Mouse (Mus musculus) liver, embryonic 12.5 days (tissue): ENCODE data around the gene Tmem30a. TPM values are rescaled to one million over a fixed set of nuclear protein-coding genes. Genes with fewer than 3 reads are reported as not detected.

Experiments used
- ATAC-seq: fragments of 200-750 bp; cut with Nextera tagmentation; 2 replicates; pipeline ENCODE4 v1.8.0; 2017; ENCODE audit warnings: moderate number of reproducible peaks, mild to moderate bottlenecking, moderate library complexity
- H3K27ac ChIP-seq: fragments of 300-500 bp; sonication (generic); 2 replicates; pipeline ENCODE4 v1.5.1; 2016; ENCODE audit warnings: mild to moderate bottlenecking
- H3K27me3 ChIP-seq: fragments of 300-500 bp; sonication (generic); replicated peaks from 2 replicates; pipeline ENCODE4 v1.6.1; 2016; ENCODE audit warnings: mild to moderate bottlenecking, moderate library complexity
- H3K36me3 ChIP-seq: fragments of 300-500 bp; sonication (generic); 2 replicates; pipeline ENCODE4 v1.6.1; 2016; ENCODE audit warnings: mild to moderate bottlenecking, moderate library complexity
- H3K4me1 ChIP-seq: fragments of 300-500 bp; sonication (generic); 2 replicates; pipeline ENCODE4 v1.6.1; 2016
- H3K4me2 ChIP-seq: fragments of 300-500 bp; sonication (generic); 2 replicates; pipeline ENCODE4 v1.6.1; 2016; ENCODE audit warnings: mild to moderate bottlenecking, moderate library complexity
- H3K4me3 ChIP-seq: fragments of 300-500 bp; sonication (generic); 2 replicates; pipeline ENCODE4 v1.5.1; 2016; ENCODE audit warnings: mild to moderate bottlenecking, moderate library complexity
- H3K9ac ChIP-seq: fragments of 300-500 bp; sonication (generic); 2 replicates; pipeline ENCODE4 v1.6.1; 2016; ENCODE audit warnings: mild to moderate bottlenecking, moderate library complexity
- H3K9me3 ChIP-seq: fragments of 300-500 bp; sonication (generic); replicated peaks from 2 replicates; pipeline ENCODE4 v1.6.1; 2016; ENCODE audit warnings: mild to moderate bottlenecking, moderate library complexity
- WGBS: fragments of 180-500 bp; shearing (Covaris S2); methylation state at CpG from one replicate; pipeline ENCODE4 v1.1.7; 2016; ENCODE audit not compliant: insufficient replicate concordance; 5-methylcytosine and 5-hydroxymethylcytosine counted together
- polyA plus RNA-seq: library from polyadenylated mRNA; unstranded; fragments of >200 nt; fragmentation: Nextera tagmentation; extraction: Ambion mirVana; gene quantifications from 2 replicates; pipeline ENCODE4 v1.2.1, GENCODE M21; 2016

The Tmem30a gene
- polyA plus RNA-seq, 1 experiment from 2014 or later = 38.9 TPM

GRCm38 (mm10) chr9:79814592-79814991 is 21.3 kb upstream of the Tmem30a start:
- 77% methylated on average over 4 of the region's 4 CpGs for WGBS
- no peaks in the 10 kb centered on the region for H3K27me3 ChIP-seq
- H3K4me3 ChIP-seq = no peak overlapping the region
- no peak overlapping the region for H3K27ac ChIP-seq
- no peaks in the 10 kb centered on the region for H3K36me3 ChIP-seq
- no peaks in the 10 kb centered on the region for H3K9me3 ChIP-seq
- no peak overlapping the region for H3K9ac ChIP-seq
- no peak for ATAC-seq
- H3K4me2 ChIP-seq = no peak overlapping the region
- peaks cover 8% of the 10 kb centered on the region; the same call in 1 of the 2 replicates for H3K4me1 ChIP-seq

- Histone ChIP-seq H3K27me3 (no peaks in the 10 kb centered on the region), H3K36me3 (no peaks in the 10 kb centered on the region), H3K9me3 (no peaks in the 10 kb centered on the region), H3K9ac (no peak overlapping the region), H3K4me2 (no peak overlapping the region), H3K27ac (no peak overlapping the region), H3K4me1 (peaks cover 14% of the 10 kb centered on the region), H3K4me3 (no peak overlapping the region)
- ATAC-seq = no peak
- WGBS = 55% methylated on average over 10 of the region's 11 CpGs
Observed at GRCm38 (mm10) chr9:79810969-79811902, 17.9 kb upstream of the Tmem30a start.

GRCm38 (mm10) chr9:79810534-79810933 is 17.2 kb upstream of the Tmem30a start:
- peak; percentile 65 for ATAC-seq
- Histone ChIP-seq H3K27me3 (no peaks in the 10 kb centered on the region), H3K4me1 (peaks cover 14% of the 10 kb centered on the region), H3K9ac (no peak overlapping the region), H3K4me2 (no peak overlapping the region), H3K9me3 (no peaks in the 10 kb centered on the region), H3K36me3 (no peaks in the 10 kb centered on the region), H3K4me3 (no peak overlapping the region), H3K27ac (no peak overlapping the region)
- WGBS = 10% methylated on average over 3 of the region's 3 CpGs

- H3K9me3 ChIP-seq = no peaks in the 10 kb centered on the region
- H3K4me3 ChIP-seq = no peak overlapping the region
- no peak overlapping the region for H3K27ac ChIP-seq
- no peak overlapping the region for H3K9ac ChIP-seq
- ATAC-seq = no peak
- H3K4me2 ChIP-seq = no peak overlapping the region
- H3K4me1 ChIP-seq = peaks cover 14% of the 10 kb centered on the region
- no peaks in the 10 kb centered on the region for H3K27me3 ChIP-seq
- WGBS = 56% methylated on average over 6 of the region's 6 CpGs
- H3K36me3 ChIP-seq = no peaks in the 10 kb centered on the region
Observed at GRCm38 (mm10) chr9:79809411-79809810, 16.1 kb upstream of the Tmem30a start.

- 41% methylated on average over 4 of the region's 4 CpGs for WGBS
Observed at GRCm38 (mm10) chr9:79807178-79807577, 13.9 kb upstream of the Tmem30a start.

DNA sequence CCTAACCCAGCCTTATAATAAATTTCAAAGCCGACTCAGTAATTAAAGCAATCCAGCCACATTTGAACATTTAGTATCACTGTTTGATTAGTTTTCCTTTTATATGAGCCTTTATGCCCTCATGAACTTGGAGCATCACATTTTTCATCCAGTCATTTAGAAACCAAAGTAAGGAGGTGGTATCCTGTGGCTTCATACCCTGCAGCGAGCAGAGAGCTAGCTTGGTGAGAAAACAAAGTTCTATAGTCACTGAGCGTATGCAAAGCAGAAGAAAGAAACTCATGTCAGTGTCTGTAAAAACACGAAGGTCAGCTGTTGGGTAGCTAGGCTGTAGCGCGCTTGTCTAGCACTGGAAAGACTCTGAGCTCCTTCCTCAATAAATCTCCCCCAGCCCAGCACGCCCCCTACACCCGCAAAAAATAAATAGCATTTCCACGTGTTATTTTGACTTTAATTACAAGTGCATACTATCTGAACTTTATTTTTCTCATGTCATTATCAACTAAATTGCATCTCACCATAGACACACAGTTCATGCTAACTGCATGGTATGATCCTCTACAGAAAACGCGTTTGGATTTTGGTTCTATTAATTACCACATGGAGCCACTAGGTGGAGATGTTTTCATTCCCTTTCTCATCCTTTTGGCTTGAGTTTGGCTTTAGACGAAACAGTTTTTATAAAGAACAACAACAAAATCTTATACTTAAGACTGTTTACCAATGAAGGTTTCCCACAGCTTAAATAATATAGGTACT is 13.2 kb upstream of the Tmem30a start:
- Histone ChIP-seq H3K36me3 (no peaks in the 10 kb centered on the region), H3K27me3 (no peaks in the 10 kb centered on the region), H3K9ac (no peak overlapping the region), H3K9me3 (no peaks in the 10 kb centered on the region), H3K4me1 (peaks cover 14% of the 10 kb centered on the region), H3K27ac (no peak overlapping the region), H3K4me2 (no peak overlapping the region), H3K4me3 (no peak overlapping the region)
- no peak for ATAC-seq
- WGBS = 42% methylated on average over 12 of the region's 12 CpGs

More at GRCm38 (mm10) chr9:79807178-79807577, 13.9 kb upstream of the Tmem30a start:
- Histone ChIP-seq H3K4me3 (no peak overlapping the region), H3K9ac (no peak overlapping the region), H3K27ac (no peak overlapping the region), H3K9me3 (no peaks in the 10 kb centered on the region), H3K27me3 (no peaks in the 10 kb centered on the region), H3K4me1 (peaks cover 14% of the 10 kb centered on the region), H3K36me3 (no peaks in the 10 kb centered on the region), H3K4me2 (no peak overlapping the region)
- no peak for ATAC-seq

GRCm38 (mm10) chr9:79805426-79805825 is 12.1 kb upstream of the Tmem30a start:
- H3K27ac ChIP-seq = no peak overlapping the region
- no peaks in the 10 kb centered on the region for H3K27me3 ChIP-seq
- H3K36me3 ChIP-seq = no peaks in the 10 kb centered on the region
- peaks cover 14% of the 10 kb centered on the region for H3K4me1 ChIP-seq
- H3K9me3 ChIP-seq = no peaks in the 10 kb centered on the region
- no peak overlapping the region for H3K4me3 ChIP-seq
- 78% methylated on average over 10 of the region's 10 CpGs for WGBS
- ATAC-seq = no peak
- H3K9ac ChIP-seq = no peak overlapping the region
- no peak overlapping the region for H3K4me2 ChIP-seq

DNA sequence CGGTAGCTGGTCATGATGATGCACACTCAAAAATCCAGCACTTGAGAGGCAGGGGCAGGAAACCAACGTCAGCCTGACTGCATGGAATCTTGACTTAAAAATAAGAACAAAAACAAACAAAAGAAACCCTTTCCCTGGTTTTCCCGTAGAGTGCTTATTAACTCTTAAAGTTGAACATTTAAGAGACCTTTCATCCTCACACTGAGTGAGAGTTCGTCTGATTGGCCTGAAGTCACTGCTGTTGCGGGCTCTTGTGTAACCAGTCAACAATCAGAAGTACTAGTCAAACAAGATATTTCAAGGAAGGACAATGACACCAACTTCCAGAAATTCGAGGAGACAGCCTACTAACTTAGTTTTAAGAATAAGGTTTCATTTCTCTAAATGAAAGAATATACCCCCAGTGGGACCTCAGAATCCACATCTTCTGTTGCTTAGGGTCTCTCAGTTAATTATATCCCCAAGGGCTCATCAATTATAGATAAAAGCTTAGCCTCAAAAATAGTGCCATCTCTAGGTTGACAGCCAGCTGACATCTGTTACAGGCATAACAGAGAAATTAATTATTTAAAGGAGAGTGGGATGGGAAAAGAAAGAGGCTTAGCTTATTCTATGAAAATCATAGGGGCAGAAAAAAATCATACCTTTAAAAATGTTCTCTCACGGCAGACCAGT is 3.3 kb upstream of the Tmem30a start:
- Histone ChIP-seq H3K4me2 (no peak overlapping the region), H3K9ac (no peak overlapping the region), H3K27ac (no peak overlapping the region), H3K4me1 (peaks cover 9% of the 10 kb centered on the region), H3K36me3 (no peaks in the 10 kb centered on the region), H3K27me3 (no peaks in the 10 kb centered on the region), H3K9me3 (no peaks in the 10 kb centered on the region), H3K4me3 (no peak overlapping the region)
- no peak for ATAC-seq
- WGBS = 61% methylated on average over 7 of the region's 7 CpGs

GRCm38 (mm10) chr9:79795076-79795475 is 1.8 kb upstream of the Tmem30a start:
- H3K27me3 ChIP-seq = no peaks in the 10 kb centered on the region
- no peaks in the 10 kb centered on the region for H3K36me3 ChIP-seq
- WGBS = 46% methylated on average over 1 of the region's 1 CpGs
- ATAC-seq = no peak
- H3K4me3 ChIP-seq = no peak overlapping the region
- H3K4me2 ChIP-seq = no peak overlapping the region
- H3K9me3 ChIP-seq = no peaks in the 10 kb centered on the region
- peaks cover 18% of the 10 kb centered on the region for H3K4me1 ChIP-seq
- no peak overlapping the region for H3K27ac ChIP-seq
- no peak overlapping the region for H3K9ac ChIP-seq

DNA sequence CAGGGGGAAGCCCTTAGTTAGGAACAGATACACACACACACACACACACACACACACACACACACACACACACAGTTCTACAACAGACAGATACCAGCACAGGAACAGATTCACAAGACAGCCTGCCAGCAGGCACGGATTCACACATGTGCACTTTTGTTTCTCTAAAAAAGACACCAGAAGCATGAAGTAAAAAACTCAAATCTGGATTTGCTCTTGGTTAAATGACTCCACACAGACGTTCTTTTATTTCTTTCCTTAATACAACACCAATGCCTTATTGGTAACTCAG is 7.6 kb downstream of the Tmem30a start:
- 73% methylated on average over 2 of the region's 2 CpGs for WGBS
- Histone ChIP-seq H3K27ac (no peak overlapping the region), H3K9ac (no peak overlapping the region), H3K36me3 (0 out of 2 replicates have a peak, but pooled peaks cover 2% of the 10 kb centered on the region), H3K4me3 (no peak overlapping the region), H3K4me1 (peaks cover 24% of the 10 kb centered on the region), H3K9me3 (no peaks in the 10 kb centered on the region), H3K4me2 (no peak overlapping the region), H3K27me3 (no peaks in the 10 kb centered on the region)
- no peak for ATAC-seq

GRCm38 (mm10) chr9:79784934-79785793 is 8.1 kb downstream of the Tmem30a start:
- Histone ChIP-seq H3K36me3 (0 out of 2 replicates have a peak, but pooled peaks cover 2% of the 10 kb centered on the region), H3K4me2 (no peak overlapping the region), H3K27ac (no peak overlapping the region)

More at GRCm38 (mm10) chr9:79784934-79785793, 8.1 kb downstream of the Tmem30a start:
- no peaks in the 10 kb centered on the region for H3K9me3 ChIP-seq
- no peak for ATAC-seq
- H3K4me3 ChIP-seq = no peak overlapping the region
- H3K27me3 ChIP-seq = no peaks in the 10 kb centered on the region
- WGBS = 77% methylated on average over 2 of the region's 2 CpGs
- H3K9ac ChIP-seq = no peak overlapping the region
- peaks cover 21% of the 10 kb centered on the region for H3K4me1 ChIP-seq
